Mouse (Mus musculus) stomach, postnatal 0 days (tissue): Measurements from ENCODE around the gene Hoxa5. TPM values are rescaled to one million over a fixed set of nuclear protein-coding genes. Genes with fewer than 3 reads are reported as not detected.

Source experiments
- ATAC-seq: fragments of 200-750 bp; cut with Nextera tagmentation; 2 replicates; pipeline ENCODE4 v1.8.0; 2017; ENCODE audit not compliant: low FRiP score, low TSS enrichment
- DNase-seq: peaks from one replicate; pipeline ENCODE4 v3.0.0-alpha.2; 2016; ENCODE audit warnings: low spot score
- H3K27ac ChIP-seq: fragments of 300-500 bp; sonication (generic); replicated peaks from 2 replicates; pipeline ENCODE4 v1.5.1; 2014; ENCODE audit warnings: mild to moderate bottlenecking, control low read depth
- H3K27me3 ChIP-seq: fragments of 300-500 bp; sonication (generic); 2 replicates; pipeline ENCODE4 v1.6.1; 2014; ENCODE audit warnings: low read length; ENCODE audit not compliant: control insufficient read depth, insufficient read depth
- H3K36me3 ChIP-seq: fragments of 300-500 bp; sonication (generic); 2 replicates; pipeline ENCODE4 v1.6.1; 2014; ENCODE audit warnings: low read length, mixed read lengths; ENCODE audit not compliant: control insufficient read depth, insufficient read depth
- H3K4me1 ChIP-seq: fragments of 300-500 bp; sonication (generic); replicated peaks from 2 replicates; pipeline ENCODE4 v1.6.1; 2014; ENCODE audit warnings: antibody characterized with exemption; ENCODE audit not compliant: control insufficient read depth, insufficient read depth
- H3K4me2 ChIP-seq: fragments of 300-500 bp; sonication (generic); replicated peaks from 2 replicates; pipeline ENCODE4 v1.6.1; 2014; ENCODE audit warnings: low read depth, mild to moderate bottlenecking, control low read depth, moderate library complexity
- H3K4me3 ChIP-seq: fragments of 300-500 bp; sonication (generic); 2 replicates; pipeline ENCODE4 v1.5.1; 2014; ENCODE audit warnings: low read depth, low read length, control low read depth
- H3K9ac ChIP-seq: fragments of 300-500 bp; sonication (generic); 2 replicates; pipeline ENCODE4 v1.6.1; 2014; ENCODE audit warnings: mild to moderate bottlenecking, low read length, control low read depth, mixed read lengths
- H3K9me3 ChIP-seq: fragments of 300-500 bp; sonication (generic); 2 replicates; pipeline ENCODE4 v1.6.1; 2016; ENCODE audit warnings: low read length; ENCODE audit not compliant: control insufficient read depth
- CTCF ChIP-seq: IDR thresholded peaks from 2 replicates; pipeline ENCODE4 v1.5.1; 2016; ENCODE audit warnings: antibody characterized with exemption, low read depth, mild to moderate bottlenecking, moderate library complexity
- EP300 ChIP-seq: optimal IDR thresholded peaks from 2 replicates; pipeline ENCODE3; 2016; ENCODE audit warnings: antibody characterized with exemption
- WGBS: fragments of 180-500 bp; shearing (Covaris S2); extraction: QIAGEN DNeasy Blood & Tissue Kit; methylation state at CpG from one replicate; pipeline ENCODE4 v1.1.7; 2014; 5-methylcytosine and 5-hydroxymethylcytosine counted together
- polyA plus RNA-seq: library from polyadenylated mRNA; unstranded; fragments of >200 nt; fragmentation: Nextera tagmentation; extraction: Ambion mirVana; gene quantifications from 2 replicates; pipeline ENCODE4 v1.2.1, GENCODE M21; 2015

Gene Hoxa5
- polyA plus RNA-seq, 1 experiment from 2014 or later, result 8.4 TPM

- ATAC-seq, result no peak
- peak overlapping the region; percentile 89 for H3K9ac ChIP-seq
These were observed 26.6 kb downstream of the Hoxa5 start for GRCm38 (mm10) chr6:52177806-52178205.

GRCm38 (mm10) chr6:52177061-52177735, 27.2 kb downstream of the Hoxa5 start, which contains the start of gene 5730596B20Rik:
Gene 5730596B20Rik (plus strand): TSS chr6:52177498.
- peak within 1 kb of the TSS; percentile 89 for H3K9ac ChIP-seq
- H3K4me2 ChIP-seq, result peak within 1 kb of the TSS; percentile 75
- no peaks in the 10 kb centered on the region for H3K27me3 ChIP-seq
- peak within 1 kb of the TSS; percentile 63 for H3K4me3 ChIP-seq
- H3K36me3 ChIP-seq, result no peaks in the 10 kb centered on the region
- H3K4me1 ChIP-seq, result 0 out of 2 replicates have a peak, but pooled peaks cover 1% of the 10 kb centered on the region
- no peaks in the 10 kb centered on the region for H3K9me3 ChIP-seq
- ATAC-seq (no peak), DNase-seq (peak; percentile 29)
- 6% methylated on average over 36 of the region's 36 CpGs for WGBS
- TF ChIP-seq CTCF, result no peak
- TF ChIP-seq EP300, result no peak
- peak within 1 kb of the TSS; percentile 95 for H3K27ac ChIP-seq

More at GRCm38 (mm10) chr6:52177806-52178205, 26.6 kb downstream of the Hoxa5 start:
- Histone ChIP-seq H3K4me1 (no peaks in the 10 kb centered on the region), H3K36me3 (no peaks in the 10 kb centered on the region), H3K27me3 (no peaks in the 10 kb centered on the region), H3K27ac (peak overlapping the region; percentile 95), H3K9me3 (no peaks in the 10 kb centered on the region), H3K4me2 (peak overlapping the region; percentile 75), H3K4me3 (peak overlapping the region; percentile 63)
- 21% methylated on average over 9 of the region's 9 CpGs for WGBS
- TF ChIP-seq EP300, result no peak
- TF ChIP-seq CTCF, result no peak
- DNase-seq, result peak; percentile 14

GRCm38 (mm10) chr6:52176391-52176790, 28.0 kb downstream of the Hoxa5 start:
- TF ChIP-seq CTCF (no peak), EP300 (no peak)
- no peaks in the 10 kb centered on the region for H3K27me3 ChIP-seq
- H3K4me1 ChIP-seq, result 0 out of 2 replicates have a peak, but pooled peaks cover 2% of the 10 kb centered on the region

GRCm38 (mm10) chr6:52175864-52176263, 28.5 kb downstream of the Hoxa5 start:
- peak overlapping the region; percentile 63 for H3K4me3 ChIP-seq
- 0 out of 2 replicates have a peak, but pooled peaks cover 2% of the 10 kb centered on the region for H3K4me1 ChIP-seq
- H3K27ac ChIP-seq, result peak overlapping the region; percentile 95
- no peaks in the 10 kb centered on the region for H3K36me3 ChIP-seq
- TF ChIP-seq EP300, result no peak
- no peak for TF ChIP-seq CTCF
- WGBS, result under 1% methylated on average over 21 of the region's 35 CpGs
- peak overlapping the region; percentile 89 for H3K9ac ChIP-seq
- H3K4me2 ChIP-seq, result peak overlapping the region; percentile 75
- H3K9me3 ChIP-seq, result no peaks in the 10 kb centered on the region
- peak; percentile 45; the same call in 1 of the 2 replicates for ATAC-seq
- H3K27me3 ChIP-seq, result no peaks in the 10 kb centered on the region
- DNase-seq, result peak; percentile 45

More at GRCm38 (mm10) chr6:52176391-52176790, 28.0 kb downstream of the Hoxa5 start:
- no peak for ATAC-seq
- no peaks in the 10 kb centered on the region for H3K9me3 ChIP-seq
- 8% methylated on average over 6 of the region's 6 CpGs for WGBS
- H3K4me2 ChIP-seq, result peak overlapping the region; percentile 75
- peak overlapping the region; percentile 95 for H3K27ac ChIP-seq
- DNase-seq, result peak; percentile 13
- no peaks in the 10 kb centered on the region for H3K36me3 ChIP-seq
- H3K4me3 ChIP-seq, result peak overlapping the region; percentile 63
- peak overlapping the region; percentile 89 for H3K9ac ChIP-seq

- Histone ChIP-seq H3K9me3 (no peaks in the 10 kb centered on the region), H3K4me2 (peak overlapping the region; percentile 75), H3K27me3 (no peaks in the 10 kb centered on the region), H3K4me3 (peak overlapping the region; percentile 63), H3K27ac (peak overlapping the region; percentile 95), H3K9ac (peak overlapping the region; percentile 89), H3K4me1 (0 out of 2 replicates have a peak, but pooled peaks cover 2% of the 10 kb centered on the region), H3K36me3 (no peaks in the 10 kb centered on the region)
- no peak for TF ChIP-seq CTCF
- no peak for TF ChIP-seq EP300
- peak; percentile 19; the same call in 1 of the 2 replicates for ATAC-seq
- 3% methylated on average over 41 of the region's 41 CpGs for WGBS
- peak; percentile 44 for DNase-seq
These were observed 29.2 kb downstream of the Hoxa5 start for GRCm38 (mm10) chr6:52174968-52175751.
